8 mouse cellular contexts compared by ENCODE assay signal in genomic region chr11:5063561-5064281, GRCm38 (mm10). TPM values are rescaled to one million over a fixed set of nuclear protein-coding genes. Genes with fewer than 3 reads are reported as not detected.
DNase-seq lines count a peak whose midpoint lies in the region; ATAC-seq and TF ChIP-seq lines count a peak whose summit lies in the region.

No protein-coding gene starts in this region.

- H3K27ac ChIP-seq in heart, embryonic 11.5 days (ENCODE audit: low read depth, low read length) = no peak overlapping the region
- no peak overlapping the region for H3K27ac ChIP-seq in embryonic fibroblast, embryonic 13.5 days (ENCODE audit: insufficient read depth, low read length)
- no peak overlapping the region for H3K27ac ChIP-seq in intestine, embryonic 15.5 days
- H3K27ac ChIP-seq in midbrain, embryonic 15.5 days = no peak overlapping the region

- H3K9ac ChIP-seq in heart, embryonic 11.5 days (ENCODE audit: low read depth, low read length) = 0 out of 2 replicates have a peak overlapping the region, but pooled peaks have one; percentile 79
- H3K9ac ChIP-seq in intestine, embryonic 15.5 days = peak overlapping the region; percentile 82; the same call in 1 of the 2 replicates
- H3K9ac ChIP-seq in midbrain, embryonic 15.5 days = 0 out of 2 replicates have a peak overlapping the region, but pooled peaks have one; percentile 59

- no peak for ATAC-seq in heart, embryonic 11.5 days (replicated peaks; ENCODE audit: insufficient number of reproducible peaks, low FRiP score, low TSS enrichment)
- ATAC-seq in intestine, embryonic 15.5 days = no peak
- ATAC-seq in midbrain, embryonic 15.5 days (replicated peaks) = no peak

- H3K9me3 ChIP-seq in heart, embryonic 11.5 days (replicated peaks; ENCODE audit: control insufficient read depth, low read length) = no peaks in the 10 kb centered on the region
- H3K9me3 ChIP-seq in E14TG2a.4 (ENCODE audit: low read length) = no peaks in the 10 kb centered on the region
- H3K9me3 ChIP-seq in intestine, embryonic 15.5 days = no peaks in the 10 kb centered on the region
- no peaks in the 10 kb centered on the region for H3K9me3 ChIP-seq in midbrain, embryonic 15.5 days

- DNase-seq in heart, adult 8-10 months (ENCODE audit: low spot score) = no peak
- no peak for DNase-seq in retina, postnatal 1 day
- no peak for DNase-seq in left cerebral cortex, adult 9 months (ENCODE audit: low spot score in 2 of 2)

- peaks cover 56% of the 10 kb centered on the region for H3K27me3 ChIP-seq in heart, embryonic 11.5 days (ENCODE audit: control insufficient read depth, insufficient read depth, low read length)
- peaks cover 50% of the 10 kb centered on the region for H3K27me3 ChIP-seq in E14TG2a.4 (ENCODE audit: insufficient read depth, low read length)
- H3K27me3 ChIP-seq in intestine, embryonic 15.5 days (replicated peaks) = peaks cover 36% of the 10 kb centered on the region
- peaks cover 53% of the 10 kb centered on the region for H3K27me3 ChIP-seq in midbrain, embryonic 15.5 days (replicated peaks)

- peaks cover 7% of the 10 kb centered on the region; the same call in 1 of the 2 replicates for H3K36me3 ChIP-seq in heart, embryonic 11.5 days (ENCODE audit: control insufficient read depth, insufficient read depth, low read length)
- H3K36me3 ChIP-seq in E14TG2a.4 (ENCODE audit: insufficient read depth, low read length) = peaks cover 39% of the 10 kb centered on the region
- peaks cover 9% of the 10 kb centered on the region for H3K36me3 ChIP-seq in intestine, embryonic 15.5 days
- H3K36me3 ChIP-seq in midbrain, embryonic 15.5 days (replicated peaks) = peaks cover 10% of the 10 kb centered on the region

- TF ChIP-seq CTCF in E14TG2a.4 (conservative IDR thresholded peaks at IDR 0.05; ENCODE audit: low read length) = no peak
- TF ChIP-seq CTCF in embryonic fibroblast, embryonic 13.5 days (IDR thresholded peaks at IDR 0.05; ENCODE audit: borderline replicate concordance, insufficient read depth, low read length) = no peak

- 55% methylated on average over 31 of the region's 31 CpGs for WGBS in heart, embryonic 11.5 days (ENCODE audit: insufficient replicate concordance)
- 62% methylated on average over 31 of the region's 31 CpGs for WGBS in intestine, embryonic 15.5 days
- 54% methylated on average over 31 of the region's 31 CpGs for WGBS in midbrain, embryonic 15.5 days

- no peak for TF ChIP-seq POLR2A in embryonic fibroblast, embryonic 13.5 days (IDR thresholded peaks at IDR 0.05; ENCODE audit: low read depth, low read length)

- H3K4me1 ChIP-seq in heart, embryonic 11.5 days (ENCODE audit: control insufficient read depth, insufficient read depth, low read length) = peaks cover 32% of the 10 kb centered on the region
- peaks cover 69% of the 10 kb centered on the region for H3K4me1 ChIP-seq in E14TG2a.4 (replicated peaks; ENCODE audit: low read depth, low read length)
- H3K4me1 ChIP-seq in embryonic fibroblast, embryonic 13.5 days (ENCODE audit: control insufficient read depth, insufficient read depth, low read length) = peaks cover 2% of the 10 kb centered on the region; the same call in 1 of the 2 replicates
- H3K4me1 ChIP-seq in intestine, embryonic 15.5 days (replicated peaks) = peaks cover 41% of the 10 kb centered on the region
- peaks cover 56% of the 10 kb centered on the region for H3K4me1 ChIP-seq in midbrain, embryonic 15.5 days

- H3K4me2 ChIP-seq in heart, embryonic 11.5 days = peak overlapping the region; percentile 82
- peak overlapping the region; percentile 95 for H3K4me2 ChIP-seq in intestine, embryonic 15.5 days (replicated peaks)
- H3K4me2 ChIP-seq in midbrain, embryonic 15.5 days = peak overlapping the region; percentile 80

- peak overlapping the region; percentile 67 for H3K4me3 ChIP-seq in heart, embryonic 11.5 days (ENCODE audit: low read depth, low read length)
- H3K4me3 ChIP-seq in E14TG2a.4 (replicated peaks; ENCODE audit: low read length) = peak overlapping the region; percentile 91
- H3K4me3 ChIP-seq in embryonic fibroblast, embryonic 13.5 days (ENCODE audit: insufficient read depth, low read length) = peak overlapping the region; percentile 73
- H3K4me3 ChIP-seq in intestine, embryonic 15.5 days (replicated peaks) = peak overlapping the region; percentile 76
- peak overlapping the region; percentile 88 for H3K4me3 ChIP-seq in midbrain, embryonic 15.5 days

RNA-seq across cellular contexts. Expression of gene Gas2l1, which starts 1.4 kb away (rescaled TPM):
- polyA plus RNA-seq in heart, embryonic 11.5 days (2014; fragmentation: Nextera tagmentation; extraction: Ambion mirVana) = 23.2 and 26.3 TPM in 2 replicates
- 10 to 100 TPM; 13.8 to 18.1 (median 15.6) TPM for total RNA-seq in heart, adult 8-10 months (2022)
- polyA plus RNA-seq in embryonic fibroblast, embryonic 13.5 days (2011; ENCODE audit: insufficient read length, low read depth, missing spikeins) = 37.8 and 50.2 TPM in 2 replicates
- 28.2 and 28.5 TPM in 2 replicates for polyA plus RNA-seq in intestine, embryonic 15.5 days (2015; fragmentation: Nextera tagmentation; extraction: Ambion mirVana)
- 25.2 and 26.1 TPM in 2 replicates for polyA plus RNA-seq in midbrain, embryonic 15.5 days (2015; fragmentation: Nextera tagmentation; extraction: Ambion mirVana)

RNA-seq across cellular contexts. Expression of gene Rasl10a, which starts 5.8 kb away (rescaled TPM):
- 0.92 and 1.1 TPM in 2 replicates for polyA plus RNA-seq in heart, embryonic 11.5 days (2014; fragmentation: Nextera tagmentation; extraction: Ambion mirVana)
- total RNA-seq in heart, adult 8-10 months (2022) = 1 to 10 TPM; 3.3 to 7.8 (median 5.8) TPM
- not detected in 2 replicates for polyA plus RNA-seq in embryonic fibroblast, embryonic 13.5 days (2011; ENCODE audit: insufficient read length, low read depth, missing spikeins)
- 0.68 and 0.90 TPM in 2 replicates for polyA plus RNA-seq in intestine, embryonic 15.5 days (2015; fragmentation: Nextera tagmentation; extraction: Ambion mirVana)
- 0.77 and 1.3 TPM in 2 replicates for polyA plus RNA-seq in midbrain, embryonic 15.5 days (2015; fragmentation: Nextera tagmentation; extraction: Ambion mirVana)

RNA-seq across cellular contexts. Expression of gene Rhbdd3, which starts 35.0 kb away (rescaled TPM):
- 23.5 and 25.7 TPM in 2 replicates for polyA plus RNA-seq in heart, embryonic 11.5 days (2014; fragmentation: Nextera tagmentation; extraction: Ambion mirVana)
- 10 to 100 TPM; 26.7 to 27.7 (median 27.3) TPM for total RNA-seq in heart, adult 8-10 months (2022)
- polyA plus RNA-seq in embryonic fibroblast, embryonic 13.5 days (2011; ENCODE audit: insufficient read length, low read depth, missing spikeins) = 16.5 and 19.5 TPM in 2 replicates
- polyA plus RNA-seq in intestine, embryonic 15.5 days (2015; fragmentation: Nextera tagmentation; extraction: Ambion mirVana) = 27.5 and 30.0 TPM in 2 replicates
- polyA plus RNA-seq in midbrain, embryonic 15.5 days (2015; fragmentation: Nextera tagmentation; extraction: Ambion mirVana) = 49.5 and 55.4 TPM in 2 replicates

RNA-seq across cellular contexts. Expression of gene Ewsr1, which starts 35.3 kb away (rescaled TPM):
- 255 and 322 TPM in 2 replicates for polyA plus RNA-seq in heart, embryonic 11.5 days (2014; fragmentation: Nextera tagmentation; extraction: Ambion mirVana)
- 100 to 1,000 TPM in 1 of 4 experiments, 10 to 100 TPM in 3; 74.3 to 111 (median 95.2) TPM for total RNA-seq in heart, adult 8-10 months (2022)
- 559 and 769 TPM in 2 replicates for polyA plus RNA-seq in embryonic fibroblast, embryonic 13.5 days (2011; ENCODE audit: insufficient read length, low read depth, missing spikeins)
- 571 and 594 TPM in 2 replicates for polyA plus RNA-seq in intestine, embryonic 15.5 days (2015; fragmentation: Nextera tagmentation; extraction: Ambion mirVana)
- polyA plus RNA-seq in midbrain, embryonic 15.5 days (2015; fragmentation: Nextera tagmentation; extraction: Ambion mirVana) = 635 and 653 TPM in 2 replicates
